Mouse (Mus musculus) E14TG2a.4 (cell line): ENCODE results near the gene Helz.
"Not testable (repeated sequence)": the region's sequence is repeated elsewhere in the genome, so short reads cannot be mapped to it uniquely, and the experiment has no call there.

ENCODE experiments used
- CTCF ChIP-seq: conservative IDR thresholded peaks from 2 replicates; pipeline ENCODE4 v1.5.1; 2014; ENCODE audit warnings: low read length
- NANOG ChIP-seq: IDR thresholded peaks from 2 replicates; pipeline ENCODE4 v1.6.1; 2014; ENCODE audit warnings: borderline replicate concordance, low read length, mixed read lengths
- POU5F1 ChIP-seq: IDR thresholded peaks from 2 replicates; pipeline ENCODE4 v1.6.1; 2014; ENCODE audit warnings: low read length, borderline replicate concordance

DNA sequence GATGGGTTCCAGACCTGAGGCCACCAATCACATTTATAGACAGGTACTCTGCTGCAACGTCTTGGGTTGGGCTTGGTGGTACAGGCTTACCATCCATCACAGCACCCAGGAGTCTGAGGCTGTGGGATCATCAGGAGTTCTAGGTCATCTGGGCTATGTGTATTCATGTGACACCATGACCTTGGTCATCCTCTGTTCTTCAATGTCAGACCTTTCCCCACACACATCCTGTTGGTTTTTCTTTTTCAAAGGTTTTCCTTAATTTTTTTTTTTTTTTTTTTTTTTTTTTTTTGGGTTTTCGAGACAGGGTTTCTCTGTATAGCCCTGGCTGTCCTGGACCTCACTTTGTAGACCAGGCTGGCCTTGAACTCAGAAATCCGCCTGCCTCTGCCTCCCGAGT lies 43.4 kb upstream of the Helz start:
- TF ChIP-seq CTCF, POU5F1, NANOG: not testable (repeated sequence)
